Mouse (Mus musculus): Measurements from ENCODE around the gene Cacna2d1.

DNA sequence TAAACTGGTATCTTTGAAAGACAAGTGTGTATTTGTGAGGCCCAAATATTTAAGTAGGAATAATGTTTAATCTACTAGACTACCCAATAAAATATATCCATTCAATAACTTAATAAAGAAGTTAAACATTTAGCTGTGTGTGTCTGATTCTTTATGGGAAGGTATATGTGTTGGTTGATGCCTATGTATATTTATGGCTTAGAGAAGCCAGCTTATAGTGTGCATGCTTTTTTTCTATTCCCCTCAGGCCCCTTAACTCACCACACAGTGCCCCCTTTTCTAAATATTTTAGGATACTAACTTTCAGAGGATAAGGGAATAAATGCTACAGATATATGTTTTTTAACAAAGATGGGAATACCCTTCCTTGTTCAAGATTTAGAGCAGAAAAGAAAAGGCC lies 128.8 kb downstream of the Cacna2d1 start:
- no peak for TF ChIP-seq CTCF (IDR thresholded peaks at IDR 0.05; ENCODE audit: low read depth)
- TF ChIP-seq EP300 (IDR thresholded peaks at IDR 0.05; ENCODE audit: low read depth), result no peak
